Mouse (Mus musculus): ENCODE data around the gene Ptk6. TPM values are rescaled to one million over a fixed set of nuclear protein-coding genes. Genes with fewer than 3 reads are reported as not detected.
"Not testable (repeated sequence)": the region's sequence is repeated elsewhere in the genome, so short reads cannot be mapped to it uniquely, and the experiment has no call there.

Gene Ptk6
- polyA plus RNA-seq, 1 experiment from 2014 or later: not detected

DNA sequence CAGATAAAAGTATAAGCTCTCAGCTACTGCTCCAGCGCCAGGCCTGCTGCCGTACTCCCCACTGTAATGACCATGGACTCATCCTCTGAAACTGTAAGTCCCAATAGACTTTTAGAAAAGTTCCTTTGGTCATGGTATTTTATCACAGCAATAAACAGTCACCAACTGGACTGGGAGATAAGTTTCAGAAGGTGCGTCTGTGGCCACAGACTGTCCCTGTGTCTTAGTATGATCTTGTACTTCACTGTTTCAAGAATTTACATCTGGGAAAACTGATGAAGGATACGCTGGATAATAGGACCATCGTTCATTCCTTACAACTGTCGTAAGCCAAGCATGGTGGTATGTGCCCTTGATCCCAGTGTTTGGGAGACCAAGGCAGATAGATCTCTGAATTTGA, 13.4 kb upstream of the Ptk6 start:
- peaks cover 28% of the 10 kb centered on the region for H3K4me1 ChIP-seq
- H3K9me3 ChIP-seq: no peaks in the 10 kb centered on the region
- H3K4me3 ChIP-seq: no peak overlapping the region
- H3K4me2 ChIP-seq: no peak overlapping the region
- ATAC-seq (ENCODE audit: insufficient number of reproducible peaks, insufficient read depth, low FRiP score, low TSS enrichment, low read depth): no peak
- peaks cover 44% of the 10 kb centered on the region for H3K27me3 ChIP-seq
- H3K27ac ChIP-seq: no peak overlapping the region
- H3K36me3 ChIP-seq: no peaks in the 10 kb centered on the region
- 87% methylated on average over 6 of the region's 6 CpGs for WGBS
- no peak overlapping the region for H3K9ac ChIP-seq

DNA sequence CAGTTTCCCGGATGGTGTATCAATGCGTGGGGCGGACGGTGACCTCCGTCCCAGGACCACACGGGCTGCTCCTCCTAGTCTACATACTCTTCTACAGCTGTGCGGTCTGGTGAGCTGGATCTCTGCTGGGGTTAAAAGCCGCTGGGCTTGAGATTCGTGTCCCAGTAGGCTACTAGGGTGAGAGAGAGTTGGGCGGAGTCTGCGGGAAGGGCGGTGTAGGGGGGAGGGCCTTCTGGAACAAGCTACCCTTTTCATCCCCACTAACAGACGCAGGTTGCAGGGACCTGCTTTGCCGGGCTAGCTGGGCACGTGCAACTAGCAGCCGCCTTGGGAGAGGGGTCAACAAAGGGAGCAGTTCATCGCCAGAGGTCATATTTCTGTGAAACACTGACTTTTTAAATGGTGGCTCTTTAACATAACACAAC, 10.4 kb upstream of the Ptk6 start, which contains the start of gene Srms:
Gene Srms (minus strand): TSS at position 165 of the 425 bp plus-strand sequence.
- H3K27ac ChIP-seq: no peak within 1 kb of the TSS
- peak within 1 kb of the TSS; percentile 58 for H3K4me2 ChIP-seq
- ATAC-seq (ENCODE audit: insufficient number of reproducible peaks, insufficient read depth, low FRiP score, low TSS enrichment, low read depth): no peak
- 0 out of 2 replicates have a peak within 1 kb of the TSS, but pooled peaks have one; percentile 32 for H3K9ac ChIP-seq
- peaks cover 12% of the 10 kb centered on the region for H3K4me1 ChIP-seq
- H3K9me3 ChIP-seq: no peaks in the 10 kb centered on the region
- peak within 1 kb of the TSS; percentile 33 for H3K4me3 ChIP-seq
- WGBS: 1% methylated on average over 17 of the region's 17 CpGs
- H3K36me3 ChIP-seq: no peaks in the 10 kb centered on the region
- H3K27me3 ChIP-seq: peaks cover 47% of the 10 kb centered on the region

DNA sequence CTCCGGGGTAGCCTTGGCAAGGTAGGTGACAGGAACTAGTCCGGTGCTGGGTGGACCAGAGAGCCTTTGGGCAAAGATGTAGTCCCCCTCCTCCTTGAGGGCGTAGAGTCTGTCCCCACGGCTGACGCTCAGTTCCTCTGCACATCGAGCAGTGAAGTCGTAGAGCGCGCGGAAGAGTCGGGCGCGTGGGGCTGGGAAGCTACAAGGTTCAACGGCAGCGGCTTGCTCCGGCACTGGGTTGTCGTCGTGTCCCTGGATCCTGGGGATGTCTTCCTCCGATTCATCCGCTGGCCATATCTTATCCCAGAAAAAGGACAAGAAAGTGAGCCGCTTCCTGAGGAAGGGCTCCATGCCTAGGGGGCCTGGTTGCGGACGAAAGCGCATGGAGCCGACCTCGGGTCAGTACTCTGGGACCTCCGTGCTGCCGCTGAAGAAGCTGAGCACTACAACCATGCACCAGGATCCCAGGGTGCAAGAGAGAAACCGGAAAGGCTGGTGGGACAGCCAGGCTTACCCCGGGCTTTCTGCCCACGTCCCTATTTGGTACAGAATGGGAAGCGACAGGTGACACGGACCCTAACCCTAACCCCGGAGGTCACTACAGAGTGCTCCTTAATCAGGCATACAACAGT, 9.9 kb upstream of the Ptk6 start:
- Histone ChIP-seq H3K9ac (0 out of 2 replicates have a peak overlapping the region, but pooled peaks have one; percentile 32), H3K9me3 (no peaks in the 10 kb centered on the region), H3K36me3 (no peaks in the 10 kb centered on the region), H3K27ac (no peak overlapping the region), H3K27me3 (peaks cover 47% of the 10 kb centered on the region), H3K4me1 (peaks cover 12% of the 10 kb centered on the region), H3K4me2 (peak overlapping the region; percentile 58), H3K4me3 (peak overlapping the region; percentile 33)
- 2% methylated on average over 34 of the region's 34 CpGs for WGBS
- ATAC-seq (ENCODE audit: insufficient number of reproducible peaks, insufficient read depth, low FRiP score, low TSS enrichment, low read depth): no peak

DNA sequence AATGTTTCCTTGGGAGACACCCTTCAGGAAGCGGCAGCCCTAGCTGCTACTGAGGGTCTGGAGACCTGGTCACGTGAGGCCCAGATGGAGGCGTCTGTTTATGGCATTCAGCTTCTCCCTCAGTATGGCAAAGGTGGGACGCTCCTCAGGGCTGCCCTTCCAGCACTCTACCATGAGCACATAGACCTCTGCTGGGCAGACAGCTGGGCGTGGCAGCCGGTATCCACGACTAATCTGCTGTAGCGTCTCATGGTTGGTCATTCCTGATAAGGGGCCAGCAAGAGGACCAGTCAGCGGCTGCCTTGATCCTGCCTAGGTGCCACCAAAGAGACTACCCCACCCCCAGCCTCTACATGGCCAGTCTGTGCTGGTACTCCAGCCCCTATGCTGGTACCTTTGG, 3.5 kb upstream of the Ptk6 start:
- Histone ChIP-seq H3K4me2 (no peak overlapping the region), H3K36me3 (no peaks in the 10 kb centered on the region)
- WGBS: 87% methylated on average over 9 of the region's 9 CpGs

DNA sequence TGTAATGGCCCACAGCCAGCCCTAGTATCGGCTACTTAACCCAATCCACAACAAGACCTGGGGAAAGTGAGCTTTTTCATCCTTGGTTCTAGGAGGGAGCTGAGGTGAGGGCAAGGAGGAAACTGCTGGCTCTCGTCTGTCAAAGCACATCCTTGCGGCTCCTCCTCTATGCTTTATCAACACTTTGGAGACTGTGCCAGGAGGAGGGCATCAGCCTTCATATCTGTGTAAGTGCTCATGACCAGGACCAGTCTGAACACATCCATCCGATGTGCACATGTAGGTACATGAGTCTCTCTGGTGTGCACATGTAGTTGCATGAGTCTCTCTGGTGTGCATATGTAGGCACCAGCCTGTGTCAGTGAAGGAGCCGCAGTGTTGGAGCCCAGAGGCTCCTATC, 3.1 kb upstream of the Ptk6 start:
- no peak overlapping the region for H3K4me2 ChIP-seq
- no peak overlapping the region for H3K9ac ChIP-seq
- 0 out of 2 replicates have a peak, but pooled peaks cover 5% of the 10 kb centered on the region for H3K27me3 ChIP-seq
- H3K27ac ChIP-seq: no peak overlapping the region
- no peaks in the 10 kb centered on the region for H3K36me3 ChIP-seq
- no peaks in the 10 kb centered on the region for H3K9me3 ChIP-seq
- no peak for ATAC-seq (ENCODE audit: insufficient number of reproducible peaks, insufficient read depth, low FRiP score, low TSS enrichment, low read depth)
- H3K4me1 ChIP-seq: no peaks in the 10 kb centered on the region
- H3K4me3 ChIP-seq: no peak overlapping the region
- 87% methylated on average over 5 of the region's 5 CpGs for WGBS

More for the DNA sequence above, 3.5 kb upstream of the Ptk6 start:
- Histone ChIP-seq H3K4me3 (no peak overlapping the region), H3K9ac (no peak overlapping the region), H3K4me1 (no peaks in the 10 kb centered on the region), H3K9me3 (no peaks in the 10 kb centered on the region), H3K27me3 (peaks cover 7% of the 10 kb centered on the region), H3K27ac (no peak overlapping the region)
- no peak for ATAC-seq (ENCODE audit: insufficient number of reproducible peaks, insufficient read depth, low FRiP score, low TSS enrichment, low read depth)

DNA sequence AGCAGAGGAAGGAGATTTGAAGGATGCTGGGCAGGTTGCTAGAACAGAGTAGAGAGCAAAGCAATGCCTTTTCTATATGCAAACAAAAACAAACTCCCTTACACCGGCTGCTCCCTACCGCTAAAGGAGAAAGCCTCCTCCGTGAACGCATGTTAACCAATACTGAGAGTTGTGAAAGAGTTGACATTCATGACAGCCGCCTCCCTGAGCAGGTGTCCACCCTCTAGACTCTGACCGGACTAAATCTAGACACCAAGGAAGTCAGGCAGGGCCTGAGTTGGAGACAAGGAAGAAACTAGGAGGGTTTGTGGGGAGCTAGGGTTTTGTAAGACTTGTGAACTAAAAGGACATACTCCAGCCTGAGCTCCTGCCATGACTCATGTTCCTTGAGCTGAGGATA, 297 bp upstream of the Ptk6 start:
- Histone ChIP-seq H3K27ac (no peak overlapping the region), H3K4me2 (no peak overlapping the region), H3K4me3 (no peak overlapping the region), H3K9me3 (no peaks in the 10 kb centered on the region), H3K4me1 (no peaks in the 10 kb centered on the region), H3K9ac (no peak overlapping the region), H3K27me3 (no peaks in the 10 kb centered on the region), H3K36me3 (no peaks in the 10 kb centered on the region)
- ATAC-seq (ENCODE audit: insufficient number of reproducible peaks, insufficient read depth, low FRiP score, low TSS enrichment, low read depth): no peak
- WGBS: 77% methylated on average over 6 of the region's 6 CpGs

DNA sequence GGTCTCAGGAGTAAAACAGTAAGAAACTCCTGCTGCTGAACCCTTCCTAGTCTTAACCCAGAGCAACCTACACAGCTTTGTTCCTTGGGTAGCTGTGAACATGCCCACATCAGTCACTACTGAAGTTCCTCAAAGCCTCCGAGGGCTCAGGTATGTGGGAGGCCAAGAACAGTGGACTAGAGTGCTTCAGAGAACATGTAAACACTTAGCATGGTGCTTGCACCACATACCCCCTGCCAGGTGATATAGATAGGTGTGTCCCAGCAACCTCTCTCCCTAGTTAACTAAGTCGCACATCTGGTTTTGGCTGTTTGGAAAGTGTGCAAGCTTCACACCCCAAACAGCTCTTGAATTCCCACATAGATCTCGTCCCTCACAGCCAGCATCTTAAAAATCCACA, 983 bp downstream of the Ptk6 start:
- 71% methylated on average over 3 of the region's 3 CpGs for WGBS
- no peak overlapping the region for H3K9ac ChIP-seq
- no peaks in the 10 kb centered on the region for H3K4me1 ChIP-seq
- H3K9me3 ChIP-seq: no peaks in the 10 kb centered on the region
- H3K27me3 ChIP-seq: no peaks in the 10 kb centered on the region
- no peaks in the 10 kb centered on the region for H3K36me3 ChIP-seq
- H3K4me2 ChIP-seq: no peak overlapping the region
- no peak for ATAC-seq (ENCODE audit: insufficient number of reproducible peaks, insufficient read depth, low FRiP score, low TSS enrichment, low read depth)
- no peak overlapping the region for H3K4me3 ChIP-seq
- H3K27ac ChIP-seq: no peak overlapping the region

DNA sequence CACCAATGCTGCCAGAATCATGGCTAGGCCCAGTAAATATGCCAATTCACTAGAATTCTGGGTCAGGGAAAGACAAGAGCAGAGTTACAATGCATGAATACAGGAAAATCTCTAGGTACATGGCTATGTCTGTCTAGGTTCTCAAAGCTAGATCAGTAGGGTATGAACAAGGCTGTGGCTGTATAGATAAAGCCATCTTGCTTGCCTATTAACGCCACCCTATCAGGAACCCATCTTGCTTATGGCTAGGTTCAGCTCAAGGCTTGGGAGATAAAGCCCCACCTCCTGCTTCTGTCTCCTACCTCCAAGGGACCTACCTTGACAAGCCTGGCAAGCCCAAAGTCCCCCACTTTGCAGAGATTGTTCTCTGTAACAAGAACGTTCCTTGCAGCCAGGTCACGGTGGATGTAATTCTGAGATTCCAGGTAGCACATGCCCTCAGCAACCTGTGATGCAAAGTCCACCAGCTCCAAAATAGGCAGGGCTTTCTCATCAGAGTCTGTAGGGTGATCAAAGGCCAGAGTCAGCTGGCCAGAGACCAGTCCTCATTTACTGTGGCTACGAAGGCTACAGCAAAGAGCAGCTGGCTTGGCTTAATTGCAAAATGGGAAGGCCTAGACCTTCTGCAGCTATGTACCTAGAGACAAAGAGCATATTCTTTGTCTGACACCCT, 5.8 kb downstream of the Ptk6 start:
- H3K27ac ChIP-seq: no peak overlapping the region
- no peaks in the 10 kb centered on the region for H3K4me1 ChIP-seq
- no peak overlapping the region for H3K4me2 ChIP-seq
- no peak for ATAC-seq (ENCODE audit: insufficient number of reproducible peaks, insufficient read depth, low FRiP score, low TSS enrichment, low read depth)
- no peaks in the 10 kb centered on the region for H3K27me3 ChIP-seq
- no peaks in the 10 kb centered on the region for H3K9me3 ChIP-seq
- no peak overlapping the region for H3K9ac ChIP-seq
- WGBS: 86% methylated on average over 4 of the region's 4 CpGs
- H3K4me3 ChIP-seq: no peak overlapping the region
- no peaks in the 10 kb centered on the region for H3K36me3 ChIP-seq

DNA sequence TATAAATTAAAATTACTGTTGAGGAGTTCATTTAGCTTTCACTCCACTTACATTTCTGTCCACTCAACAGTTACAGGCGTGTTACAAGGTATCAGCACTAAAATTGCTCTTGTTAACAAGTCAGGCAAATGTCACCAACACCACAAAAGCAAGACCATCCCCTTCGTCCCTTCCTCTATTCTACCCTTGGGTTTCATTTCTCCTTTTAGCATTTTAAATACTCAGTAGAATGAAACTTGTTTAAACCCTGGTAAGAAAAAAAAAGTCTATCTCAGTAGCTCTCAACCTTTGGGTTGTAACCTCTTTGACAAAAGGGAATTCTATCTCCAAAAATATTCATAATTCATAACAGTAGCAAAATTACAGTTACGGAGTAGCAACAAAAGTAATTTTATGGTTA, 9.5 kb downstream of the Ptk6 start:
- 74% methylated on average over 3 of the region's 3 CpGs for WGBS
- ATAC-seq (ENCODE audit: insufficient number of reproducible peaks, insufficient read depth, low FRiP score, low TSS enrichment, low read depth): no peak

DNA sequence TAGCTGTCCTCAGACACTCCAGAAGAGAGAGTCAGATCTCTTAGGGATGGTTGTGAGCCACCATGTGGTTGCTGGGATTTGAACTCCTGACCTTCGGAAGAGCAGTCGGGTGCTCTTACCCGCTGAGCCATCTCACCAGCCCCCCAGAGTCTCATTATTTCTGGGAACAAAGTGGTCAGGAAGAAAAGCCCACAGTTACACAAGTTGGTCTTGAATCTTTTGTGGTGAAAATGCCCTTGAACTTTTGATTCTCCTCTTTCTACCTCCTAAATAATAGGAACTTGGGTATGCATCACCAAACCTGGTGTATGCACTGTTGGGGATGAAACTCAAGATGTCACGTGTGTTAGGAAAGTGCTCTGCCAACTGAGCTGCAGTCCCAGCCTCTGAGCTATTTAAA, 10.7 kb downstream of the Ptk6 start:
- Histone ChIP-seq H3K9ac (no peak overlapping the region), H3K27ac (no peak overlapping the region), H3K27me3 (no peaks in the 10 kb centered on the region), H3K36me3 (peaks cover 9% of the 10 kb centered on the region), H3K4me2 (no peak overlapping the region), H3K4me3 (no peak overlapping the region), H3K9me3 (no peaks in the 10 kb centered on the region), H3K4me1 (peaks cover 9% of the 10 kb centered on the region)
- ATAC-seq (ENCODE audit: insufficient number of reproducible peaks, insufficient read depth, low FRiP score, low TSS enrichment, low read depth): no peak
- 59% methylated on average over 4 of the region's 4 CpGs for WGBS

More for the DNA sequence above, 9.5 kb downstream of the Ptk6 start:
- Histone ChIP-seq H3K36me3 (peaks cover 9% of the 10 kb centered on the region), H3K4me2 (no peak overlapping the region), H3K27ac (no peak overlapping the region), H3K4me3 (no peak overlapping the region), H3K4me1 (peaks cover 9% of the 10 kb centered on the region), H3K27me3 (no peaks in the 10 kb centered on the region), H3K9me3 (no peaks in the 10 kb centered on the region), H3K9ac (no peak overlapping the region)

DNA sequence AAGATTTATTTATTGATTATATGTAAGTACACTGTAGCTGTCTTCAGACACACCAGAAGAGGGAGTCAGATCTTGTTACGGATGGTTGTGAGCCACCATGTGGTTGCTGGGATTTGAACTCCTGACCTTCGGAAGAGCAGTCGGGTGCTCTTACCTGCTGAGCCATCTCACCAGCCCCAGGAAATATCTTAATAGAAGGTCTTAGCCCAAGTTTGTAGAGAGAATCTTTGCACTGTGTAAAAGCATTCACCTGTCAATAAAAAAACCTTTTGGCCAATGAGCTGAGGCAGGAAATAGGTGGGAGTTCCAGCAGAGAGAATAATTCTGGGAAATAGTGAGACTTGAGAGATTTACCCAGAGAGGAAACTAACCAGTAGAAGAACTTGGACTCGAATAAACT, 11.2 kb downstream of the Ptk6 start:
- H3K9me3 ChIP-seq; H3K27me3 ChIP-seq; ATAC-seq (ENCODE audit: insufficient number of reproducible peaks, insufficient read depth, low FRiP score, low TSS enrichment, low read depth); H3K36me3 ChIP-seq; H3K27ac ChIP-seq; H3K4me3 ChIP-seq; H3K4me2 ChIP-seq; H3K4me1 ChIP-seq; H3K9ac ChIP-seq: not testable (repeated sequence)
- 67% methylated on average over 4 of the region's 4 CpGs for WGBS

DNA sequence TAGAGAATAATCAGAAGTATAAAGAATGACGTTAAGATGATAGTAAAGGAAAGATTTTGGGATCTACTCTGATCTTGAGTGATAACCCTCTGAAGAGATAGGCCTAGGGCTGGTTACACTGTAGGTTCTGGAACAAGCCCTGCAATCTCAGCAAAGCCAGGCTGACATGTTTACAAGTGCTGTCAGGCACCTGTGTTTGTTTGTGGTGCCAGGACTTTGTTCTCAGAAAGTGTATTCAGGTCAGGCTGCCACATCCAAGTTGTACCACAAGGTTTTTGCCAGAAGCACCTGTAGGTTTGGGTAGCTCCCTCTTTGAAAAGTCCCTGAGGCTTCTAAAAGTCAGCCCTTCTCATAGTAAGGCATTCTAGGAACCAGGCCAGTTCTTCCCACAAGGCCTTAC, 13.3 kb downstream of the Ptk6 start:
- Histone ChIP-seq H3K4me3 (no peak overlapping the region), H3K9ac (no peak overlapping the region), H3K9me3 (no peaks in the 10 kb centered on the region), H3K4me1 (peaks cover 9% of the 10 kb centered on the region), H3K4me2 (no peak overlapping the region), H3K27ac (no peak overlapping the region), H3K27me3 (no peaks in the 10 kb centered on the region), H3K36me3 (peaks cover 9% of the 10 kb centered on the region)
- 96% methylated on average over 1 of the region's 1 CpGs for WGBS
- ATAC-seq (ENCODE audit: insufficient number of reproducible peaks, insufficient read depth, low FRiP score, low TSS enrichment, low read depth): no peak
